Mouse (Mus musculus): Measurements from ENCODE around the gene Zbtb18.
"Not testable (repeated sequence)": the region's sequence is repeated elsewhere in the genome, so short reads cannot be mapped to it uniquely, and the experiment has no call there.

The Zbtb18 gene

GRCm38 (mm10) chr1:177447541-177448111, 5.5 kb downstream of the Zbtb18 start:
- DNase-seq (ENCODE audit: low spot score) = no peak

- DNase-seq (ENCODE audit: low spot score) = no peak
Observed at GRCm38 (mm10) chr1:177448121-177448561, 6.0 kb downstream of the Zbtb18 start.

- DNase-seq (ENCODE audit: low spot score) = peak; percentile 24
Observed at GRCm38 (mm10) chr1:177448921-177449320, 6.8 kb downstream of the Zbtb18 start.

- DNase-seq (ENCODE audit: low spot score) = not testable (repeated sequence)
Observed at GRCm38 (mm10) chr1:177449857-177450256, 7.7 kb downstream of the Zbtb18 start.

GRCm38 (mm10) chr1:177451041-177451440, 8.9 kb downstream of the Zbtb18 start:
- DNase-seq (ENCODE audit: low spot score) = no peak

GRCm38 (mm10) chr1:177451991-177452431, 9.9 kb downstream of the Zbtb18 start:
- no peak for DNase-seq (ENCODE audit: low spot score)

GRCm38 (mm10) chr1:177452987-177453386, 10.8 kb downstream of the Zbtb18 start:
- no peak for DNase-seq (ENCODE audit: low spot score)

GRCm38 (mm10) chr1:177453806-177454205, 11.7 kb downstream of the Zbtb18 start:
- no peak for DNase-seq (ENCODE audit: low spot score)

- DNase-seq (ENCODE audit: low spot score) = no peak
Observed at GRCm38 (mm10) chr1:177454492-177454891, 12.3 kb downstream of the Zbtb18 start.

GRCm38 (mm10) chr1:177455466-177455865, 13.3 kb downstream of the Zbtb18 start:
- DNase-seq (ENCODE audit: low spot score) = no peak

- DNase-seq (ENCODE audit: low spot score) = no peak
Observed at GRCm38 (mm10) chr1:177456208-177456607, 14.1 kb downstream of the Zbtb18 start.

GRCm38 (mm10) chr1:177456772-177457171, 14.6 kb downstream of the Zbtb18 start:
- no peak for DNase-seq (ENCODE audit: low spot score)

- no peak for DNase-seq (ENCODE audit: low spot score)
Observed at GRCm38 (mm10) chr1:177457981-177458380, 15.8 kb downstream of the Zbtb18 start.

GRCm38 (mm10) chr1:177458456-177459389, 16.6 kb downstream of the Zbtb18 start:
- DNase-seq (ENCODE audit: low spot score) = no peak

GRCm38 (mm10) chr1:177459536-177459935, 17.4 kb downstream of the Zbtb18 start:
- DNase-seq (ENCODE audit: low spot score) = no peak

GRCm38 (mm10) chr1:177467150-177467549, 25.0 kb downstream of the Zbtb18 start:
- no peak for DNase-seq (ENCODE audit: low spot score)

GRCm38 (mm10) chr1:177468436-177468835, 26.3 kb downstream of the Zbtb18 start:
- DNase-seq (ENCODE audit: low spot score) = no peak

GRCm38 (mm10) chr1:177470091-177470490, 27.9 kb downstream of the Zbtb18 start:
- no peak for DNase-seq (ENCODE audit: low spot score)

- DNase-seq (ENCODE audit: low spot score) = no peak
Observed at GRCm38 (mm10) chr1:177470951-177471350, 28.8 kb downstream of the Zbtb18 start.

GRCm38 (mm10) chr1:177475542-177476197, 33.5 kb downstream of the Zbtb18 start:
- DNase-seq (ENCODE audit: low spot score) = no peak

- no peak for DNase-seq (ENCODE audit: low spot score)
Observed at GRCm38 (mm10) chr1:177478578-177478977, 36.4 kb downstream of the Zbtb18 start.

GRCm38 (mm10) chr1:177479356-177480004, 37.3 kb downstream of the Zbtb18 start:
- DNase-seq (ENCODE audit: low spot score) = no peak
